Mouse (Mus musculus) layer of hippocampus, adult 2 months (tissue): ENCODE measurements around the gene Acr. TPM values are rescaled to one million over a fixed set of nuclear protein-coding genes. Genes with fewer than 3 reads are reported as not detected.

Source experiments
- DNase-seq, 2 experiments: peaks; one replicate each; pipeline ENCODE4 v3.0.0; 2022; ENCODE audit warnings: low spot score in 2 of 2
- H3K27ac ChIP-seq: fragments of 200-600 bp; 2 replicates; pipeline ENCODE4 v1.8.1; 2022
- H3K4me3 ChIP-seq: fragments of 200-600 bp; 2 replicates; pipeline ENCODE4 v1.8.1; 2022; ENCODE audit warnings: mild to moderate bottlenecking
- CTCF ChIP-seq: fragments of 200-600 bp; conservative IDR thresholded peaks from 2 replicates; pipeline ENCODE4 v1.8.1; 2022; ENCODE audit warnings: antibody characterized with exemption, mild to moderate bottlenecking, moderate library complexity
- long read RNA-seq, 2 experiments: library from polyadenylated mRNA; stranded (forward); transcript quantifications; one replicate each; pipeline ENCODE4 v2.0.0; 2021; ENCODE audit warnings: borderline mapping rate in 2 of 2
- total RNA-seq, 2 experiments: library from RNA; stranded (reverse); gene quantifications; 2 replicates each; pipeline ENCODE4 v1.2.3; 2021

The Acr gene
- total RNA-seq, result 1 to 10 TPM in 1 of 2 experiments, under 1 TPM in 1; 0.92 to 1.3 TPM
- long read RNA-seq, experiment 1, result 0 reads
- long read RNA-seq, experiment 2, result 0 reads

DNA sequence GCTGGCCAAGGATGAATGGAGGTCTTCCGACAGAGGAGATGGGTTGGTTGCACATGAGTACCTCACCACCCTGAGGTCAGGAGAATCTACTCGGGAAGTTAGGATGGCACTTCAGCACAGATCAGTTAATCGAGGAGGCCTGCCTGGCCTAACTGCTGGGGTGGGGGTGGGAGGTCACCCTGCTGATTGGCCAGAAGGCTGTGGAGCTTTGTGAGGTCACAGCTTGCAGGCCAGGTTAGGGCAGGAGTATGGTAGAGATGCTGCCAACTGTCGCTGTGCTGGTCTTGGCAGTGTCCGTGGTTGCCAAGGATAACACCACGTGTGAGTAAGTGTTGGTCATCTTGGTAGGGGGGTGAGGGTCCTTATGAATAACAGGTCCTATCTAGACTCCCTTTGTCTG is at the start of gene Acr:
TSS of gene Acr (plus strand) at position 213 of the 400 bp plus-strand sequence.
- no peak for DNase-seq

DNA sequence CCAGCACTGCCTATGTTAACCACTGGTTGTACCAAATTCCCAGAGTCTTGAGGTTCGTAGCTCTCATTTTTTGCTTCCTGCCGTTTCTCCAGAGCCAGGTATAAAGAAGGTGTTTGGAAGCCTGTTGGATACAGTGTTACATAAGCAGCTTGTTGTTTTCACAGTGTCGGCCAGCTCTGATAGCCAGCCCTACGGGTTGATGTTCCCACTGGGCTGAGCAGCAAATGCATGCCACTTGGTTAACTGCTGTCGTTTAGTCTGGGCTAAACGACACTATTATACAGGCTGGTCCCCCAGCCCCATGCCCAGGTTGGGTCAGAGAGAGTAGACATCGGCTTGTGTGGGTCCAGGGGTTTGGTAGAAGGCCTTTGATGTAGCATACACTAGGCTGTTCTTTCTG is 46.2 kb upstream of the Acr start:
- TF ChIP-seq CTCF, result no peak
- H3K4me3 ChIP-seq, result no peak overlapping the region
- no peak for DNase-seq
- H3K27ac ChIP-seq, result peak overlapping the region; percentile 10; the same call in 1 of the 2 replicates

More for the DNA sequence above, at the start of gene Acr:
- no peak for TF ChIP-seq CTCF
- Histone ChIP-seq H3K4me3 (no peak within 1 kb of the TSS), H3K27ac (no peak within 1 kb of the TSS)

DNA sequence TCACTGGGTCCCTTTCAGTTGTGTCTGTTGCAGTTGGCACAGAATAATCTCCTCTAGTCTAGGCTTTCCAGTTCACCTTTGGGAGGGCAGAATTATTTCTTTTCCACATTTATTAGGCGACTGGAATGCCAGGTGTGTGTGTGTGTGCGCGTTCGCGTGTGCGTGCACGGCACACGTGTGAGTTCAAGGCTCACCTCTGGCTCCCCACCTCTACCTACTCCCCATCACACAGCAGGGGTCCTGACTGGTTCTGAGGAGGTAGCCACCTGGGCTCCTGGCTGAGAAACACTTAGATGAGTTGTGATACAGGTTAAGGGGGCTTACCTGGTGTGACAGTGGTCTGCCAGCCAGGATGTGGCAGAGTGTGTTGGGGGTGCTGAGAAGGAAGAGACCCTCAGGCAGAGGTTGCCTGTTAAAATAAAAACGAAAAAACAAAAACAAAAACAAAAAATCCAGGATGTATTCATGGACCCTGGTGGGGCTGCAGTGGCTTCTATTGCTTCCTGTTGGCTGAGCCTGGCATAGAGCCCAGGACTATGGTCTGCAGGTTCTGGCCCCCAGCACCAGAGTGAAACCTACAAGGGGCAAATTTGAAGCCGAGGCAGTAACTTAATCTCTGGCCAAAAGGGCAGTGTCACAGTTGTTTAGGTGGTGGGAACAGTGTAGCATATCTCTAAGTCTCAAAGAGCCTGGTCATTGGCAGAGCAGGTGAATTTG is 45.4 kb upstream of the Acr start:
- TF ChIP-seq CTCF, result no peak
- peak overlapping the region; percentile 53 for H3K4me3 ChIP-seq
- DNase-seq, result no peak
- H3K27ac ChIP-seq, result no peak overlapping the region

DNA sequence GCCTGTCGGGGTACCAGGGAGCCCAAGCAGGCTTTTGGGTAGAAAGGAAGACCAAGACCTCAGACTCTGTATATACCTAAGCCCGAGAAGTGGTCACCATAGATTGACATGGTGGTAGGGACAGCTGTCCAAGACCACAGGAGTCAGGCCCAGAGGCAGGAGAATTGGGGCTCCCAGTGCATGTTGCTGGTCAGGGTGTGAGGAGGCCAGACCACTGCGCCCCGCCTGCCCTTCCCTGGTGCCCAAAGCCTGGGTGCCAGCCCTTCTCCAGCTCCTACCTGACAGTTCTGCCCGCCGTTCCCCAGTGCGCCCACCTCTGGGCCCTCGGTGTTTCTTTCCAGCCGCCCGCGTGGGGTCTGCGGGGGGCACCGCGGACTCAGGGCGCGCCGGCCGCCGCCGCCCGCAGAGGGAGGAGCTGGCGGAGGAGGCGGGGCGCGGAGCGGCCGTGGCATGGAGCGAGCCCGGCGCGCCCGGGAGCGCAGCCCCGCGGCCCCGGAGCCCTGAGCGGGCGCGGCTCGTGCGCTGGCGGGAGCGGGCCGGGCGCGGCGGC is 44.8 kb upstream of the Acr start:
- Histone ChIP-seq H3K27ac (peak overlapping the region; percentile 53; the same call in 1 of the 2 replicates), H3K4me3 (peak overlapping the region; percentile 53)
- TF ChIP-seq CTCF, result no peak
- no peak for DNase-seq

DNA sequence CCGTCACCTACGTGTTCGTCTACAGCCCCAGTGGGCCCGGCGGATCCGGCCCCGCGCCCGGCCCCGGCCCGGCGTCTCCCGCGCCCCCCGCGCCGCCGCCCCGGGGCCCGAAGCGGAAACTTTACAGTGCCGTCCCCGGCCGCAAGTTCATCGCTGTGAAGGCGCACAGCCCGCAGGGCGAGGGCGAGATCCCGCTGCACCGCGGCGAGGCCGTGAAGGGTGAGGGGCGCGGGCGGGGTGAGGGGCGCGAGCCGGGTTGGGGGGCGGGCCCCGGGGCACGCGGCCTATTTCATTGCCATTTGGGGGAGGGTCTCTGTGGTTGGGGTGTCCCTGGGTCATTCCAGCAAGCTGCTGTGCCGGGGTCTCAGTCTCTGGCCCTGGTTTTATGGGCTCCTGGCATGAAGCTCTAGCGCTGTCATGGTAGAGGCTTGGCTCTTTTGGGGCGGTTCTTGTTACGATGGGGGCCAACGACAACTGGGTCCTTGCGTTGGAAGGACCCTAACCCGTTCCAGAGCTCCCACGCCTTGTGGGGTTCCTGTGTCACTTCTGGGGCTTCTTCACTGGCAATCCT is 44.0 kb upstream of the Acr start:
- Histone ChIP-seq H3K4me3 (peak overlapping the region; percentile 54), H3K27ac (peak overlapping the region; percentile 51; the same call in 1 of the 2 replicates)
- DNase-seq, result no peak
- TF ChIP-seq CTCF, result no peak

DNA sequence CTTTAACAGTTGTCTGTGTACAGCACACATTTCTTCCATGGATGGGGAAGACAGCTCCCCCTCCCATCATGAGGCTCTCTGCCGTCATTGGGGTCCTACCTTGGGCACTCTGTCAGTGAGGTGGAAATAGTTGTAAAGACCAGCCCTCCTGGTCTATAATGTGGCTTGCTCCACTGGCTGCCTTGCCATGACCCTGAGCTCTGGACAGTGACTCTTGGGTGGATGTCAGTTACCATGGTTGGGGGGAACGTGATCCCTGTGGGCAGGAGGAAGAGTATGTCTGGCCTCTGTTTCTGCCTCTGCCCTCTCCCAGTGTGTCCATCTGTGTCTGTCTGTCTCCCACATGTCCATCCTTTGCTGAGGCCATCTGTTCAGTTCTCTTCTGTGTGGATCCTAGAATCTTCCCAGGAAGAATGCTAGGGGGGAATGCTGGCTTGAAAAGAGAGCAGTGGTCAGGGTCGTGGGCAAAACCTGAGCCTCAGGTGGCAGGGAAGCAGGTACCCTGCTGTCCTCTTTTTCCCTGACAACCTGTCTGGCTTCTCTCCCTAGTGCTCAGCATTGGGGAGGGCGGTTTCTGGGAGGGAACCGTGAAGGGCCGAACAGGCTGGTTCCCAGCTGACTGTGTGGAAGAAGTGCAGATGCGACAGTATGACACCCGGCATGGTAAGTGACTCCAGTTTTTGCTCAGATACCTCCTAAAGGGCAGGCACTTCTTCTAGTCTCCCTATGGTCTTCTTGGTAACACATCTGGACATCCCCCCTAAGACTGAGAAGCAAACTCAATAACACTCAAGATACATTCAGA is 43.3 kb upstream of the Acr start:
- peak overlapping the region; percentile 54 for H3K4me3 ChIP-seq
- TF ChIP-seq CTCF, result no peak
- H3K27ac ChIP-seq, result peak overlapping the region; percentile 51; the same call in 1 of the 2 replicates
- DNase-seq, result no peak

DNA sequence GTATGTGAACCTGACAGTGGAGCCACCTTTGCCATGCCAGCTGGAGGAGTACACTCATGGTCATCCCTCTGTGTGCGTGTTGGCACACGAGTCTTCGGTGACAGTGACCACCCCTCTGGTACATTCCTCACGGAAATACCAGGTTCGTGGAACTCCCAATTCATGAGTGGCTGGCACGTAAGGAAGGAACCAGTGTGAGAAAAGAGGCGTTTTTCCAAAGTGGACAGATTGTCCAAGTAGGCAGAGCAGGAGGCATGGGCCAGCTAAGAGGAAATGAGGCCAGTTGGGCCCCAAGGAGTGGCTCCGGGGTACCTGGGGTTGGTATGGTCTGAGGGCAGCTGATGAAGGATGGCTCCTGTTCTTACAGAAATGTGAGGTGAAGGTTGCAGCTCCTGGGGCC is 42.7 kb upstream of the Acr start:
- no peak overlapping the region for H3K27ac ChIP-seq
- no peak for TF ChIP-seq CTCF
- H3K4me3 ChIP-seq, result peak overlapping the region; percentile 4; the same call in 1 of the 2 replicates
- no peak for DNase-seq

DNA sequence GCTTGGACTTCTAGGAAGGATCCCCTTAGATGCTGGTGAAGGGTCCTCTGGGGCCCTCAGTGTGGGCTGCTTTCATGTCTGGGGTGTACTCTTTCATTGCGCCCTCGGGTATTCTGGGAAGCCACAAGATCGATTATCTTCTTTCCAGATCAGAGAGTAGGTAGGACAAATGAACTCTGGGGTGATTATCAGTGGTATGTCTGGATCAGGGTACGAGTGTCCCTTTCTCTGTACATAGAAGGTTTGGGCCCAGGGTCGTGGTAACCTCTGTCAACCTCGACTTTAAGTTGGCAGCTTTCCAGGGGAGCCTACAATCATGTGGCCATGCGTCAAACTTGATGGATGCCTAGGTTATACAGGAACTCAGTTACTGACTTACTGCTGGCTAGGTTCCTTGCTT is 42.2 kb upstream of the Acr start:
- H3K27ac ChIP-seq, result no peak overlapping the region
- DNase-seq, result no peak
- no peak overlapping the region for H3K4me3 ChIP-seq
- TF ChIP-seq CTCF, result no peak

DNA sequence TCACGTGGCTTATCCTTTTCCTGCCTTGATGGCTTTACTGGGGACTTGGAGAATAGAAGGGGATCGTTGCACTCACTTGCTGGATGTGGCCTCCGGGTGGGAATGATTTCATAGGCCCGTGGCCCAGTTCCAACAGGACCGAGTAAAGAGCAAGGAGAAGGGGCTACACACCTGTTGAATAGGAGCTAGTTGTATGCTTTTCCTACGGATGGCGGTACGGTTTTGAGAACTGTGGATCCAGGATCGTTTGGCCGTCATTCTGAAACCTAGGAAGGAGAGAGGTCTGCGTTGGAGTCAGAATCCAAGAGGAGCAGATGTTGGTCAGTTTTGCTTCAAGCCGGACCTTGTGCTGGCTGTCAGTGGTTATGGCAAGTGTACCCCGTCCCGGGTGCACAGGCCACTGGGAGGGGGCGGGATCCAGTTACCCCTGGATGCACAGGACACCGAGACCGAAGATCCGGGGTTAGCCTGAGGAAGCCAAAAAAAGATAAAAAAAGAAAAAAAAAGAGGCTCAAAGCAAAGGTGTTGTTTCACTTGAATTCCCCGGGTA is 41.3 kb upstream of the Acr start:
- no peak for TF ChIP-seq CTCF
- H3K27ac ChIP-seq, result no peak overlapping the region
- H3K4me3 ChIP-seq, result no peak overlapping the region
- DNase-seq, result no peak

DNA sequence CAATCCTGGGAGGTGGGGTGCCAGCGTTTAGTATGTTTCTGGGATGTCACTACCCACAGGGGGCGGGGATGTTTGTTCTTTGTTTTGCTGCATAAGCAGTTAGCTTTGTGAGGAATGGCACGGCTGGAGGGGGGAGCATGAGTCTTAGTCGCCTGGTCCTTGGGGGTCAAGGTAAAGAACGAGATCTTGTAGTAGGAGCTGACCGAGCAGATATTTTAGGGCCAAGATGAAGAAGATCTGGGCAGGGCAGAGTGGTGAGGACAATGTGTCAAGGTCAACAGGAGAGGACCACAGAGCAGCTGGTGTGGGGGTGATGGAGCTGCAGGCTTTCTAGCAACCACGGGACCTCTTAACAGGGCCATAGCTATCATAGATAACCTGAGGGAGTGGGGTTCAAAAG is 40.7 kb upstream of the Acr start:
- TF ChIP-seq CTCF, result no peak
- no peak for DNase-seq
- no peak overlapping the region for H3K4me3 ChIP-seq
- no peak overlapping the region; the same call in 1 of the 2 replicates for H3K27ac ChIP-seq

DNA sequence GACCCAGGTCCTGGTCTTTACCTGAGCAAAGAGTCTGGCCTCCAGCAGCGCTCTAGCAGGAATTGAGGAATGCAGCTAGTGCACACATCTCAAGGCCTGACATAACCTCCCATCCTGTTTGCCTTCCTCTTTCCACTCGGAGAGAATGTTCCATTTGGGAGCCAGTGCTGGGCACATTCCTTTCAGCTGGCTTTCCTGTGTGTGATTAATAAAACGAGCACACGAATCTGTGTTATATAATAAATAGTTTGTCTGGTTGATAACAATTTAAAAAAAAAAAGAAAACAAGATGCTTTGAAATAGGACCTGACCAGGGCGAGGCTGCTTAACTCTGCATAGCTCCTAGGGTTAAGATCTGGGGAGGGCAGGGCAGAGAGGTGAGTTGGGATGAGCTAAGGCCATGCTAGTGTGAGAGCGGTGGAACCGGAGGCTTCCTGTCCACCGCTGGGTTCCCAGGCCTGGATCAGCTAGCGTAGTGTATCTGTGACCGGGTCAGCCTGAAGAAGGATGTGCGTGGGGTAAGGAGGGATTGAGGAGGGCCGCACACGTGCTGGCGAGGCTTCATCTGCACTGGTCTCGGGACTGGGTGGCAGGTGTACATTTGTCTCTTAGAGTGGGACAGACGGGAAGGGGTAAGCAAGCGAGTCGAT is 39.8 kb upstream of the Acr start:
- no peak for DNase-seq
- peak overlapping the region; percentile 61; the same call in 1 of the 2 replicates for H3K27ac ChIP-seq
- no peak overlapping the region for H3K4me3 ChIP-seq
- no peak for TF ChIP-seq CTCF

DNA sequence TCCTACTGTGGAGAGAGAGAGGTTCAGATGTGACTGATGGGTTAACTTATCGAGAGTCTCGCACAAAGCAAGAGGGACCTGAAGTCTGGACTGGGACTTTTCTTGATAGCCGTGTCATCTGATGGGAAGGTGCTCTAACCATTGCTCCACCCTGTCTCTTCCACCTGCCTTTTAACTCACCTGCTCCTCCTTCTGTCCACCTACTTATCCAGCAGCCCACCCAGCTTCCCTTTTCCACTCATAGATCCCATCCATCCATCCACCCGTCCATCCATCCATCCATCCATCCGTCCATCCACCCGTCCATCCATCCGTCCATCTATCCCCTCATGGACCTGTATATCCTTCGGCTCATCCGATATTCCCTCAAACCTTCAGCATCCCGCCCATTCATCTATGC is 39.2 kb upstream of the Acr start:
- no peak for TF ChIP-seq CTCF
- no peak for DNase-seq
- H3K27ac ChIP-seq, result no peak overlapping the region; the same call in 1 of the 2 replicates
- H3K4me3 ChIP-seq, result no peak overlapping the region
